Mouse (Mus musculus): ENCODE measurements around the gene Rnf144b. TPM values are rescaled to one million over a fixed set of nuclear protein-coding genes. Genes with fewer than 3 reads are reported as not detected.

Rnf144b gene
- 0.12 TPM for polyA plus RNA-seq (2017; shearing (Covaris generic))

DNA sequence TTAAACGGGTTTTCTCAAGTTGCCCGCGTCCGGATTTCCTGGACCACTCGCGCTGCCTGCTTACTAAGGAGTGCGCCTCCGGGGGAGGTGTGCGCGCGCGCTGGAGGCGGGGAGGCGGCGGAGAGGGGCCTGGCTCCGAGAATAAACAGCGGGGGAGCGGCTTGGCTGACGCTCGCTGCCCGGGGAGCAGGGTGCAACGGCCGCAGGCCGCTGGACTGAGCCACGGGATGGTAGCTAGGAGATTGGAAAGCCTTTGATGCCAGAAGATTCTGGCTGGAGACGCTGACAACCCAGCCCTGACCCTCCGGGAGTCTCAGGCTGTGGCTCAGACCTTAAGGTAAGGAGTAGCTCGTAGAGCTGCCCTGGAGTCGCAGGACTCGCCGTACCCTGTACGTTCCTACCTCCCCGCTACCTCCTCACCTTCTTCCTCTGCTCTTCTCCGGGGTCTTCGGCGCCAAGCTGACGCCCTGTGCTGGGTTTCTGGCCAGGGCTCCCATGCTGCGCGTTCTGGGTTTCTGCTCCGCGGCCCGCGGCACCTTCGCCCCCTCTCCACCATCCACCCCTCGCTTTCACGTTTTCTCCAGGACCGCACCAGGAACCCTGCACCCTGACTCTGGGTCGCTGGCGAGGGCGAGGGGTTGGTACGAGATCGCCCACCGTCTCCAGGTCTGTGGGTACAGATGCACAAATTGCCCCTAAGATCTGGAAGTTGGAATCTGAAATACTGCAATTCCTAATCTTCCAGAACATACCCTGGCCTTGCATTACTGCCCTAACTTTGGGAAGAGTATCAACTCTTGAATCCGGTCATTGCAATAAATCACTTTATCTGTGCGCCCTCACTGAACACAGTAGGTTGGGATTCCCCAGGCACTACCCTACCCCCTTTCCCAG is at the start of gene Rnf144b:
Gene Rnf144b, plus strand, starts transcription at position 120 of the 894 bp plus-strand sequence.

GRCm38 (mm10) chr13:47105711-47106579 is 16.5 kb upstream of the Rnf144b start, which contains the start of gene Dek:
Gene Dek, minus strand, starts transcription at chr13:47106201.

Other genes with a start within 250 kb of the Rnf144b start
- gene Kif13a, start 192.8 kb upstream of the Rnf144b start, polyA plus RNA-seq (2017; shearing (Covaris generic)) = 4.1 TPM
- gene Nhlrc1, start 107.8 kb upstream of the Rnf144b start, polyA plus RNA-seq (2017; shearing (Covaris generic)) = 0.58 TPM
- 31.8 TPM for gene Kdm1b, start 79.2 kb upstream of the Rnf144b start, polyA plus RNA-seq (2017; shearing (Covaris generic))
- 4.2 TPM for gene Tpmt, start 77.9 kb upstream of the Rnf144b start, polyA plus RNA-seq (2017; shearing (Covaris generic))
- gene Dek, start 16.5 kb upstream of the Rnf144b start, polyA plus RNA-seq (2017; shearing (Covaris generic)) = 57.4 TPM